Mouse (Mus musculus) lung, postnatal 0 days (tissue): Measurements from ENCODE around the gene Ddx31.

Experiments used
- CTCF ChIP-seq: IDR thresholded peaks from 2 replicates; pipeline ENCODE4 v1.5.1; 2016; ENCODE audit warnings: antibody characterized with exemption, mild to moderate bottlenecking
- EP300 ChIP-seq: IDR thresholded peaks from 2 replicates; pipeline ENCODE4 v1.6.1; 2016; ENCODE audit warnings: antibody characterized with exemption, mild to moderate bottlenecking, control low read depth

- no peak for TF ChIP-seq CTCF
- no peak for TF ChIP-seq EP300
Observed at GRCm38 (mm10) chr2:28952981-28953380, 112.8 kb downstream of the Ddx31 start.
